Mouse (Mus musculus) cerebellum, adult 11-12 months (tissue): ENCODE measurements around the gene Adamts17.

Experiments used
- DNase-seq: peaks from one replicate; pipeline ENCODE4 v3.0.0; 2022

Adamts17 gene

GRCm38 (mm10) chr7:66935041-66935440, 95.5 kb downstream of the Adamts17 start:
- no peak for DNase-seq

DNA sequence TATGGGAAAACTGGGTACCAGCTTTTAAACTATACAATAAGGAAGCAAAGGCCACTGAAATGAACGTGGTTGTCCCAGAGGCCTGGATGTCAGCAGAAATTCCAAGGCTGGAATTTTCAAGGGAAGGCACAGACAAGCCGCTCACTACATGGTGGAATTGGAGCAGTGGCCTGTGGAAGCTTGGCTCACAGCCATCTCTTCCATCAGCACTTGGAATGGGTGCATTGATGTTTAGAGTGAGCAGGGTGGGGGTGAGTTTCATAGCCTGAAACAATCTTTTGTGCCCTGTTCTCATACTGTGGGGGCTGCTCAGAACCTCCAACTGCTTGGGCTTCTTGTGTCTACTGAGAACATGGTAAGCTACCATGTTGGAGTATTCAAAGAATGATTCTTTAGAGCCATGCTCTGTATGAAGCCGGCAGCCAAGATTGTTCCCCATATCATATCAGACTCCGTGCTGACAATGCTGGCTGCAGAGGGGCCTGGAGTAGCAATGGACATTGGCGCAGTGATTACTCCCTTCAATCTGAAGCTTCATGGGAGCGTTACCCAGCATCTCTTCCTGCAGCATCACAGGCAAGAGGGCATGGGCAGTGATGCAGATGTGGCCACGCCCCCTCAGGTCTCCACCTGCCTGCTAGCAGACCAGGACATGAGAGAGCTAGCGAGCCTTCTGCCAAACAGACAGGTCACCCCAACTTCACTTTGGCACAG, 96.7 kb downstream of the Adamts17 start:
- no peak for DNase-seq

GRCm38 (mm10) chr7:66936911-66937310, 97.4 kb downstream of the Adamts17 start:
- DNase-seq, result no peak

DNA sequence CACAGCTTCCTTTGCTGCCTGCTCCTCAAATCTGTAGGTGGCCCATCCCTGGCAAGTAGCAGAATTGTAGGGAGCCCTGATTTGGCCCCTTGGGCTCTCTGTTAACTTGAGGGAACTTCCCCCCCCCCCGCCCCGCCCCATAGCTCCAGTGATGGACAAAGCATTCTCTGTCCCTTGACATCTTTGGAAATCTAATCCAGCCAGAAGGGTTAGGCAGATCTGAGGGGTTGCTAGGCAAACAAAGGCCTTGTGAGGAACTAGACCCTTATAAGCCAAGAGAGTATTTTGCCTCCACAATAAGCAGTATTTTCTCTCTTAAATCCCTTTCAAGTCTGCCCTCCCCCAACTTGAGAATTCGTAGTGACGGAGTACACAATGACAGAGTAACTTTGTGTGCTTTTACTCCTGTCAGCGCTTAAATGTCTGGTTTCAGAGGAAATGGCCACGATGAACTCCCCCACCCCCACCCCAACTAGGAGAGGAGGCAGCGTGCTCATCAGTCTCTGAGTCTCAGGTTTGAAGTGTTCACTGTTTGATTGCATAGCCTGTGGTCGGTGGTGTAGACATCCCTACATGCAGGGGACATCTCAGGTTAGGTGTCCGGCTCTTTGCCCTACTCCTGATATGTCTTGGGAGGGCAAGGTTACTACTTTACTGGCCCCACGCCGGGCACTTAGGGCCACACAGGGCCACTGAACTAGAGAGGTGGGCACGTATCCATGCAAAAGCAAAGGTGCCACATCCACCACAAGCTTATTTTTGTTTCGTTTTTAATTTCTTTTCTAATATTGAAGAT, 99.7 kb downstream of the Adamts17 start:
- DNase-seq, result no peak

GRCm38 (mm10) chr7:66940761-66941160, 101.2 kb downstream of the Adamts17 start:
- no peak for DNase-seq

DNA sequence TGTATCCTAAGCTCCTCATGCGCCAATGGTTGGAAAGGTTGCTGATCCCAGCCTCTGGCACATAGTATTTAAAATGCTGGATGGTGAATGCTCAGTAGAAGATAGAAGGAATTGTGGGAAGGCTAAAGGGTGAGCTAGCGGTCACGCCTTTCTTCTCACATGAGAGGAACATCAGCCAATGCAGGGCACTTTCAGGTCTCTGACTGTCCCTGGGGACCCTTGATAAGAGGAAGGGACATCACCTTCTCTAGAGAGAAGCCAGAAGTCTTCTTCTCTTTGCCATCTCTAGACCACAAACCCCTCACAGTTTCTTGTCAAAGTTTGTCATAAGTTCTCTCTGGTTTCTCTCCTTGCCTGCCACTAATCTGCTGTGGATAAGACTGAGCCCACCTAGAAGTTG, 109.5 kb downstream of the Adamts17 start:
- no peak for DNase-seq

GRCm38 (mm10) chr7:66952921-66953320, 113.4 kb downstream of the Adamts17 start:
- DNase-seq, result no peak

- DNase-seq, result no peak
Observed at GRCm38 (mm10) chr7:66954073-66954472, 114.5 kb downstream of the Adamts17 start.

- DNase-seq, result no peak
Observed at GRCm38 (mm10) chr7:66954723-66955122, 115.2 kb downstream of the Adamts17 start.

DNA sequence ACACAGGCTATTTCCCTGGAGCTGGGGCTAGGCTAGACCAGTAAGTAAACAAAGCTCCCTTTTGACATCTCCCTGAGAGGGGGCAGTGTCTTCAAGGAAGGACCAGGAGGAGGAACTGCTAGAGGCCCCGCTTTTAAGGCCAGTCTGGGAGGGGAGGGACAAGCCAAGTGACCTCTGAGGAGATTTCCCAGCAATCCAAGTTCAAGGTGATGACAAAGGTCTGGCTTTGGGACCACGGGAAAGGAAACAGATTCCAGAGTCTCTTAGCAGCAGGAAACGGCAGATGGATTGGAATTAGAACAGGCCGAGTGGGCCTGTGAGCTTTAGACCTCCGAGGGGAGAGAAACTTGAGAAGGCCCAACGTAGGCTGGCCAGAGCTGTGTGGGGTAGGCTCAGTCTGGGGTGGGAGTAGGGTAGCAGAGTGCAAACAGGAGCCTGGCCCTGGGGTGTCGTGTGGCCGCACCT, 116.0 kb downstream of the Adamts17 start:
- no peak for DNase-seq

- no peak for DNase-seq
Observed at GRCm38 (mm10) chr7:66955978-66956377, 116.4 kb downstream of the Adamts17 start.

DNA sequence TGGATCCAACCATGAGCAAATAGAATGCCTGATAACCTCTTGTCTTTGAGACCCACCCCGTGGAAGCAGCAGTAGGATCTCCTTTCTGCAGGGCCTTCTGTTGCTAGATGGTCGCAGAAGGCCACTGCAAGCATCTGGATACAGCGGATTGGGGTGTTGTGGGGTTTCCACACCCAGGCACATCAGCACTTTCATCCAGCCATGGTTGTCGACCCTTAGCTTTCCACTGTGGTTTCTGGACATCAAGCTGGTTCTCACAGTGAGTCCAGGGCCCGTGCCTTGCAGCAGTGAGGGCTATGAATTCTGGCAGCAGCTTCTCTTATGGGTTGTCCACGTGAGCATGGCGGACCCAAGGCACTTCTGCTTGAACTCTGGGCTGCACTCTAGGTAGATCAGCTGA, 118.2 kb downstream of the Adamts17 start:
- DNase-seq, result no peak

- DNase-seq, result no peak
Observed at GRCm38 (mm10) chr7:66960246-66961033, 120.9 kb downstream of the Adamts17 start.

- DNase-seq, result no peak
Observed at GRCm38 (mm10) chr7:66962736-66963135, 123.2 kb downstream of the Adamts17 start.

DNA sequence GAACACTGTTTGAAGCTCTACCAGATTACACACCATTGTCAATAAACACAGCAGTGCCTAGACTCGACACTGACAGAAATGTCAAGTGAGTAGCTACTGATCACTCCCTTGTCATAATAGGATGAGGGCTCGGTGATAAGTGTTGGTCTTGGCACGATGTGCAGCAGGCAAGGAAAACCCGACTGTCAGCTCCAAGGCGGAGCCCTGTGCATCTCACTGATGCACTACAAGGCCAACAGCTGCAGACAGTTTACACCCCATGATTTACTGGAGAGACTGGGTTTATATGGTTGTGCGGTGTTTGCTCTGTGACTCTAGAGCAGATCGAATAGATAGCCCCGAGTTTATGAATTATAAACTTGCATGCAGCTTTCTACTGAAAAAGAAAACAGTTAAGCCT, 124.0 kb downstream of the Adamts17 start:
- DNase-seq, result no peak

- no peak for DNase-seq
Observed at GRCm38 (mm10) chr7:66966541-66967205, 127.1 kb downstream of the Adamts17 start.

GRCm38 (mm10) chr7:66967206-66967919, 127.8 kb downstream of the Adamts17 start:
- no peak for DNase-seq

DNA sequence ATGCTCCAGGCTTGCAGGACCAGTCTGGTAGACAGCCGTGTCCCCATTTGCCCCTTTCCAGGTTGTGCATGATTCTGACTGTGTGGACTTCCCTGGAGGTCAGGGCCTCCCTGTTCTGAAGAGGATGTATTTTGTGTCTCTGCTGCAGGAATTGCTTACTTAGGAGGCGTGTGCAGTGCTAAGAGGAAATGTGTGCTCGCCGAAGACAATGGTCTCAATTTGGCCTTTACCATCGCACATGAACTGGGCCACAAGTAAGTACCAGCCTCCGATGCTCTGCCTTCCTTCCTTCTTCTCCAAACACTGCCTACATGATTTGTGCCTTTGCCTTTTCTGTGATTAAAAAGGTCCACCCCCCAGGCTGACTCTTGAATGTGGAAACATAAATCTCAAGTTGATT, 129.1 kb downstream of the Adamts17 start:
- no peak for DNase-seq

DNA sequence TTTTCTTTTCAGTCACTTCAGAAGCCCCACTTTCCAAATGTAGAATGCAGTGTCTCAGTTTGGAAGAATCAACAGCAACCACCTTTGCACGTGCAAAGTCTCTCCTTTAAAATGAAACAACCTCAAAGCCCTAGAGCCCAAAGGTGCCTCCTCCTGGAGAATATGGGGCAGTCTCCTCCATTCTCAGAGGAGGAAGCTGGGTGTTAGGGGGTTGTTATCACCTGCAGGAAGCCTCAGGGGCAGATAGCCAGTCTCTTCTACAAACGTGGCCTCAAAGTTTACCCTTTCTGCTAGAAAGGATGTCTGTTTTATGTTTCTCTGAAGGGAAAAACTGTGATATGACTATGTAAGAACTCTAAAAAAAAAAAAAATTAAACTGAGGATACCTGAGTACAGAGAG, 129.7 kb downstream of the Adamts17 start:
- DNase-seq, result no peak

- no peak for DNase-seq
Observed at GRCm38 (mm10) chr7:66970235-66970634, 130.7 kb downstream of the Adamts17 start.

GRCm38 (mm10) chr7:66970974-66971373, 131.4 kb downstream of the Adamts17 start:
- no peak for DNase-seq

DNA sequence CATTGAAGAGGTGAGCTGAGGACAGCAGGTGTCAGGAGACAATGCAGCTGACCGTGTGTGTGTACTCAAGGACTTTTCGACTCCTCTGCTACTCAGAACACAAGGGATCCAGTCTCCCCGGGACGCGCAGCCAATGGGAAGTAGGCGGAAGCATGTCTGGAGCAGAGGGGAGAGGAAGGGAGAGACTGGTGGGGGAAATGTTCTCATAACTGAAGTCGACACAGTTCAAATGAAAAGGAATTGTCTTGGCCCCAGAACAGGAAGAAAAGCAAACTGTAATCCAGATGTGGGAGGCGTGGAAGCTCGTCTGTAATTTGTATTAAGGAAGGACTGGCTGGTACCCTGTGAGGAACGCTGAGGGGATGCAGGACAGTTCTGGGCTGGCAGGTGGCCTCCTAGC, 135.3 kb downstream of the Adamts17 start:
- no peak for DNase-seq
